In the genomic region with DNA sequence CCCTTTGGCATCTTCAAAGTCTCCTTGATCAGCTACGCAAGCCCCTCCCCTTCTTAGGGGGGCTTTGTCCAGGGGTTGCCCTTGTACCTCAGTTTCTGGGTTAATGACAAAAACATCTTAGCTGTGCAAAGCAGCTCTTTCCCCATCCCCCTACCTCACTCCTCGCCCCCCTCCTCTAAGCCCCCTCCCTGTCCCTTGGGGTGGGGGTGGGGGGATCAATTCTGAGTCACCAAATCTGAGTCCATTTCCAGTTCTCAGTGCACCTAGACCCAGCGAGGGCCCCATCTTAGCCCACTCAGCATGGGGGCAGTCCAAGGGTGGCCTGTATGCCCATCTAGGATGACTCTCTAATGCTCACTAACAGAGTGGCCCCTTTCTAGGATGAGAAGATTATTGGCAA, we compare ENCODE assay signal across 8 mouse cellular contexts. TPM values are rescaled to one million over a fixed set of nuclear protein-coding genes. Genes with fewer than 3 reads are reported as not detected.
DNase-seq lines count a peak whose midpoint lies in the region; ATAC-seq and TF ChIP-seq lines count a peak whose summit lies in the region.
"Had no signal": no experiment of that assay in that cellular context is flagged by ENCODE, and none has a peak within 500 bp of the region (broad histone marks: within the 10 kb centered on the region; RNA-seq: fewer than 3 reads in every experiment).

No protein-coding gene starts in this region.

- H3K9me3 ChIP-seq in kidney, postnatal 0 days (replicated peaks; ENCODE audit: low read length), result no peaks in the 10 kb centered on the region
- H3K9me3 ChIP-seq in forebrain, embryonic 10.5 days, result no peaks in the 10 kb centered on the region
- H3K9me3 ChIP-seq in intestine, postnatal 0 days (ENCODE audit: control insufficient read depth), result no peaks in the 10 kb centered on the region
- H3K9me3 ChIP-seq in neural tube, embryonic 14.5 days (ENCODE audit: control insufficient read depth, low read length), result no peaks in the 10 kb centered on the region

- WGBS in kidney, postnatal 0 days, result 54% methylated on average over 3 of the region's 3 CpGs
- 60% methylated on average over 3 of the region's 3 CpGs for WGBS in forebrain, embryonic 10.5 days
- WGBS in intestine, postnatal 0 days, result 81% methylated on average over 3 of the region's 3 CpGs
- WGBS in neural tube, embryonic 14.5 days, result 56% methylated on average over 3 of the region's 3 CpGs

- H3K9ac ChIP-seq in kidney, postnatal 0 days (ENCODE audit: low read depth, low read length), result no peak overlapping the region
- H3K9ac ChIP-seq in intestine, postnatal 0 days (ENCODE audit: low read depth, low read length), result no peak overlapping the region
- H3K9ac ChIP-seq in neural tube, embryonic 14.5 days (replicated peaks; ENCODE audit: low read depth, low read length), result peak overlapping the region; percentile 87

- H3K4me1 ChIP-seq in kidney, postnatal 0 days (replicated peaks; ENCODE audit: insufficient read depth, low read length), result peaks cover 11% of the 10 kb centered on the region
- H3K4me1 ChIP-seq in forebrain, embryonic 10.5 days, result peaks cover 34% of the 10 kb centered on the region
- peaks cover 5% of the 10 kb centered on the region for H3K4me1 ChIP-seq in intestine, postnatal 0 days (replicated peaks; ENCODE audit: control insufficient read depth, insufficient read depth, low read length)
- H3K4me1 ChIP-seq in neural tube, embryonic 14.5 days (ENCODE audit: control insufficient read depth, insufficient read depth, low read length), result peaks cover 11% of the 10 kb centered on the region

- H3K4me3 ChIP-seq in kidney, postnatal 0 days (replicated peaks; ENCODE audit: low read depth, low read length), result no peak overlapping the region
- H3K4me3 ChIP-seq in forebrain, embryonic 10.5 days, result peak overlapping the region; percentile 64
- peak overlapping the region; percentile 73; the same call in 1 of the 2 replicates for H3K4me3 ChIP-seq in intestine, postnatal 0 days (ENCODE audit: low read depth, low read length)
- H3K4me3 ChIP-seq in neural tube, embryonic 14.5 days (ENCODE audit: low read depth, low read length), result peak overlapping the region; percentile 64

- H3K36me3 ChIP-seq in kidney, postnatal 0 days (ENCODE audit: insufficient read depth, low read length), result peaks cover 11% of the 10 kb centered on the region
- peaks cover 46% of the 10 kb centered on the region for H3K36me3 ChIP-seq in forebrain, embryonic 10.5 days (replicated peaks)
- peaks cover 22% of the 10 kb centered on the region for H3K36me3 ChIP-seq in intestine, postnatal 0 days (ENCODE audit: control insufficient read depth, insufficient read depth)
- H3K36me3 ChIP-seq in neural tube, embryonic 14.5 days (ENCODE audit: control insufficient read depth, insufficient read depth, low read length), result peaks cover 34% of the 10 kb centered on the region; the same call in 1 of the 2 replicates

- H3K27ac ChIP-seq in kidney, postnatal 0 days, result no peak overlapping the region
- H3K27ac ChIP-seq in forebrain, embryonic 10.5 days, result peak overlapping the region; percentile 99
- no peak overlapping the region for H3K27ac ChIP-seq in intestine, postnatal 0 days (ENCODE audit: low read depth, low read length)
- H3K27ac ChIP-seq in neural tube, embryonic 14.5 days (ENCODE audit: low read depth, low read length), result no peak overlapping the region

- H3K4me2 ChIP-seq in kidney, postnatal 0 days (ENCODE audit: low read length), result peak overlapping the region; percentile 81
- peak overlapping the region; percentile 95 for H3K4me2 ChIP-seq in intestine, postnatal 0 days (replicated peaks; ENCODE audit: low read depth)
- H3K4me2 ChIP-seq in neural tube, embryonic 14.5 days (ENCODE audit: low read depth, low read length), result peak overlapping the region; percentile 96

- H3K27me3 ChIP-seq in kidney, postnatal 0 days (ENCODE audit: insufficient read depth, low read length), result no peaks in the 10 kb centered on the region
- 0 out of 2 replicates have a peak, but pooled peaks cover under 1% of the 10 kb centered on the region for H3K27me3 ChIP-seq in forebrain, embryonic 10.5 days (ENCODE audit: poor library complexity, severe bottlenecking)
- no peaks in the 10 kb centered on the region for H3K27me3 ChIP-seq in intestine, postnatal 0 days (replicated peaks; ENCODE audit: control insufficient read depth, insufficient read depth, low read length)
- no peaks in the 10 kb centered on the region; the same call in 1 of the 2 replicates for H3K27me3 ChIP-seq in neural tube, embryonic 14.5 days (ENCODE audit: control insufficient read depth, insufficient read depth, low read length)

- TF ChIP-seq CTCF in kidney, postnatal 0 days (IDR thresholded peaks at IDR 0.05; ENCODE audit: low read depth), result no peak
- TF ChIP-seq CTCF in intestine, postnatal 0 days (IDR thresholded peaks at IDR 0.05; ENCODE audit: low read depth), result no peak

- ATAC-seq in kidney, postnatal 0 days (replicated peaks; ENCODE audit: low FRiP score, low read depth), result no peak
- no peak for ATAC-seq in intestine, postnatal 0 days
- no peak for ATAC-seq in neural tube, embryonic 14.5 days (ENCODE audit: low read depth)

- DNase-seq in kidney, postnatal 0 days (ENCODE audit: low spot score), result no peak
- no peak for DNase-seq in kidney, postnatal 14 days
- DNase-seq in forebrain, embryonic 10.5 days (ENCODE audit: extremely low spot score, low spot score), result no peak
- DNase-seq in right cerebral cortex, postnatal 36 days (ENCODE audit: low spot score in 2 of 2), result no peak
- no peak for DNase-seq in left cerebral cortex, adult 8-10 months (ENCODE audit: low spot score in 2 of 2)
- DNase-seq: lung, postnatal 10 days had no signal

RNA-seq across cellular contexts. Expression of gene Atxn7l2, which starts 1.7 kb away (rescaled TPM):
- polyA plus RNA-seq in kidney, postnatal 0 days (2015; fragmentation: Nextera tagmentation; extraction: Ambion mirVana), result 10.9 and 11.0 TPM in 2 replicates
- 20.2 and 20.3 TPM in 2 replicates for polyA plus RNA-seq in forebrain, embryonic 10.5 days (2016; fragmentation: Nextera tagmentation; extraction: Ambion mirVana)
- polyA plus RNA-seq in intestine, postnatal 0 days (2015; fragmentation: Nextera tagmentation; extraction: Ambion mirVana), result 3.4 and 4.0 TPM in 2 replicates
- polyA plus RNA-seq in neural tube, embryonic 14.5 days (2014; fragmentation: Nextera tagmentation; extraction: Ambion mirVana), result 22.0 and 24.0 TPM in 2 replicates
- total RNA-seq in left cerebral cortex, adult 8-10 months (2022), result 10 to 100 TPM; 21.3 to 28.4 (median 25.4) TPM

RNA-seq across cellular contexts. Expression of gene Cyb561d1, which starts 8.0 kb away (rescaled TPM):
- 3.1 and 3.4 TPM in 2 replicates for polyA plus RNA-seq in kidney, postnatal 0 days (2015; fragmentation: Nextera tagmentation; extraction: Ambion mirVana)
- 3.7 and 4.2 TPM in 2 replicates for polyA plus RNA-seq in forebrain, embryonic 10.5 days (2016; fragmentation: Nextera tagmentation; extraction: Ambion mirVana)
- 6.3 and 6.7 TPM in 2 replicates for polyA plus RNA-seq in intestine, postnatal 0 days (2015; fragmentation: Nextera tagmentation; extraction: Ambion mirVana)
- polyA plus RNA-seq in neural tube, embryonic 14.5 days (2014; fragmentation: Nextera tagmentation; extraction: Ambion mirVana), result 2.0 and 2.3 TPM in 2 replicates
- total RNA-seq in left cerebral cortex, adult 8-10 months (2022), result 10 to 100 TPM; 17.8 to 19.6 (median 18.2) TPM

RNA-seq across cellular contexts. Expression of gene Sypl2, which starts 17.4 kb away (rescaled TPM):
- 3.5 and 3.6 TPM in 2 replicates for polyA plus RNA-seq in kidney, postnatal 0 days (2015; fragmentation: Nextera tagmentation; extraction: Ambion mirVana)
- 0.98 and 1.0 TPM in 2 replicates for polyA plus RNA-seq in forebrain, embryonic 10.5 days (2016; fragmentation: Nextera tagmentation; extraction: Ambion mirVana)
- 0.26 and 0.51 TPM in 2 replicates for polyA plus RNA-seq in intestine, postnatal 0 days (2015; fragmentation: Nextera tagmentation; extraction: Ambion mirVana)
- 0.14 and 0.32 TPM in 2 replicates for polyA plus RNA-seq in neural tube, embryonic 14.5 days (2014; fragmentation: Nextera tagmentation; extraction: Ambion mirVana)
- total RNA-seq in left cerebral cortex, adult 8-10 months (2022), result 1 to 10 TPM; 1.5 to 2.2 (median 1.8) TPM

RNA-seq across cellular contexts. Expression of gene Amigo1, which starts 22.9 kb away (rescaled TPM):
- polyA plus RNA-seq in kidney, postnatal 0 days (2015; fragmentation: Nextera tagmentation; extraction: Ambion mirVana), result 4.2 and 5.4 TPM in 2 replicates
- 3.0 and 3.4 TPM in 2 replicates for polyA plus RNA-seq in forebrain, embryonic 10.5 days (2016; fragmentation: Nextera tagmentation; extraction: Ambion mirVana)
- polyA plus RNA-seq in intestine, postnatal 0 days (2015; fragmentation: Nextera tagmentation; extraction: Ambion mirVana), result 2.8 and 2.9 TPM in 2 replicates
- 11.2 TPM in 2 replicates for polyA plus RNA-seq in neural tube, embryonic 14.5 days (2014; fragmentation: Nextera tagmentation; extraction: Ambion mirVana)
- 10 to 100 TPM; 68.5 to 81.5 (median 72.9) TPM for total RNA-seq in left cerebral cortex, adult 8-10 months (2022)

RNA-seq across cellular contexts. Expression of gene Psma5, which starts 47.7 kb away (rescaled TPM):
- polyA plus RNA-seq in kidney, postnatal 0 days (2015; fragmentation: Nextera tagmentation; extraction: Ambion mirVana), result 254 and 255 TPM in 2 replicates
- polyA plus RNA-seq in forebrain, embryonic 10.5 days (2016; fragmentation: Nextera tagmentation; extraction: Ambion mirVana), result 353 and 358 TPM in 2 replicates
- polyA plus RNA-seq in intestine, postnatal 0 days (2015; fragmentation: Nextera tagmentation; extraction: Ambion mirVana), result 166 and 179 TPM in 2 replicates
- 243 TPM in 2 replicates for polyA plus RNA-seq in neural tube, embryonic 14.5 days (2014; fragmentation: Nextera tagmentation; extraction: Ambion mirVana)
- total RNA-seq in left cerebral cortex, adult 8-10 months (2022), result 10 to 100 TPM; 73.0 to 80.5 (median 79.0) TPM
